ENCODE assay signal across 8 mouse cellular contexts in the genomic region with DNA sequence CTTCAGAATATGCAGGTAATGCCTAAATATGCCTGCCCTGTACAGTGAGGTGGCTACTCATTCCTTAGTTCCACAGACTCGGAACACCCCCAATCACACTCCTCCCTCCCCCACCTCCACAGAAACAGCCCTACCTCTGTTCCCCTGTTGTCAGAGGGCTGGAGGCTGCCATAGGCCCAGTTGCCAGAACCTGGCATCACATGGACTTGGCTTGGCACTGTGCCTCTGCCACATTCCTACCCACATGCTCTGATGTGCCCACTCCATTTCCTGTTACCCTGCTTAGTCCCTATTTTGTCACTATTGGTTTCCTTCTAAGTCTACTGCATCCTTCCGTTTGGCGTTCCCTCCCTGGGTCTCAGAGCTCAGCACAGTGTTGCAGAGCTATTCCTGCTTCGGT. TPM values are rescaled to one million over a fixed set of nuclear protein-coding genes. Genes with fewer than 3 reads are reported as not detected.
DNase-seq lines count a peak whose midpoint lies in the region; ATAC-seq lines count a peak whose summit lies in the region.
"Had no signal": no experiment of that assay in that cellular context is flagged by ENCODE, and none has a peak within 500 bp of the region (broad histone marks: within the 10 kb centered on the region; RNA-seq: fewer than 3 reads in every experiment).

No protein-coding gene starts in this region.

- H3K9ac ChIP-seq in hindbrain, embryonic 15.5 days, result no peak overlapping the region
- H3K9ac ChIP-seq in lung, embryonic 15.5 days, result no peak overlapping the region
- no peak overlapping the region for H3K9ac ChIP-seq in liver, embryonic 11.5 days (ENCODE audit: low read depth, low read length)
- H3K9ac ChIP-seq in intestine, embryonic 16.5 days (ENCODE audit: low read depth, low read length), result no peak overlapping the region

- H3K36me3 ChIP-seq in hindbrain, embryonic 15.5 days, result no peaks in the 10 kb centered on the region
- peaks cover 65% of the 10 kb centered on the region for H3K36me3 ChIP-seq in hindbrain, embryonic 10.5 days
- peaks cover 40% of the 10 kb centered on the region for H3K36me3 ChIP-seq in lung, embryonic 15.5 days
- H3K36me3 ChIP-seq in liver, embryonic 11.5 days (ENCODE audit: control insufficient read depth, insufficient read depth, low read length), result no peaks in the 10 kb centered on the region; the same call in 1 of the 2 replicates
- H3K36me3 ChIP-seq in intestine, embryonic 16.5 days (ENCODE audit: control insufficient read depth, insufficient read depth, low read length), result peaks cover 3% of the 10 kb centered on the region; the same call in 1 of the 2 replicates

- 0 out of 2 replicates have a peak overlapping the region, but pooled peaks have one; percentile 15 for H3K27ac ChIP-seq in hindbrain, embryonic 15.5 days (replicated peaks)
- no peak overlapping the region for H3K27ac ChIP-seq in hindbrain, embryonic 10.5 days
- H3K27ac ChIP-seq in lung, embryonic 15.5 days, result peak overlapping the region; percentile 6; the same call in 1 of the 2 replicates
- no peak overlapping the region for H3K27ac ChIP-seq in liver, embryonic 11.5 days (ENCODE audit: low read depth, low read length)
- no peak overlapping the region for H3K27ac ChIP-seq in intestine, embryonic 16.5 days (ENCODE audit: low read length)

- H3K4me2 ChIP-seq in hindbrain, embryonic 15.5 days, result no peak overlapping the region
- H3K4me2 ChIP-seq in lung, embryonic 15.5 days, result no peak overlapping the region
- no peak overlapping the region for H3K4me2 ChIP-seq in liver, embryonic 11.5 days
- no peak overlapping the region for H3K4me2 ChIP-seq in intestine, embryonic 16.5 days (ENCODE audit: low read depth, low read length)

- H3K4me3 ChIP-seq in hindbrain, embryonic 15.5 days, result no peak overlapping the region
- H3K4me3 ChIP-seq in hindbrain, embryonic 10.5 days, result no peak overlapping the region
- no peak overlapping the region for H3K4me3 ChIP-seq in lung, embryonic 15.5 days
- no peak overlapping the region for H3K4me3 ChIP-seq in liver, embryonic 11.5 days (ENCODE audit: low read depth, low read length)
- no peak overlapping the region for H3K4me3 ChIP-seq in intestine, embryonic 16.5 days (ENCODE audit: low read length)
- H3K4me3 ChIP-seq: erythroblast, embryonic 14.5 days had no signal

- ATAC-seq in hindbrain, embryonic 15.5 days (ENCODE audit: low FRiP score, low read depth), result peak; percentile 19; the same call in 1 of the 2 replicates
- ATAC-seq in lung, embryonic 15.5 days (ENCODE audit: borderline replicate concordance, extremely low read depth, low FRiP score, low TSS enrichment), result no peak
- no peak for ATAC-seq in liver, embryonic 11.5 days (replicated peaks; ENCODE audit: low FRiP score)
- ATAC-seq in intestine, embryonic 16.5 days, result no peak

- peaks cover 14% of the 10 kb centered on the region for H3K4me1 ChIP-seq in hindbrain, embryonic 15.5 days (replicated peaks)
- H3K4me1 ChIP-seq in hindbrain, embryonic 10.5 days (replicated peaks), result no peaks in the 10 kb centered on the region
- peaks cover 16% of the 10 kb centered on the region for H3K4me1 ChIP-seq in lung, embryonic 15.5 days
- no peaks in the 10 kb centered on the region for H3K4me1 ChIP-seq in liver, embryonic 11.5 days (replicated peaks; ENCODE audit: control insufficient read depth, insufficient read depth, low read length)
- no peaks in the 10 kb centered on the region for H3K4me1 ChIP-seq in intestine, embryonic 16.5 days (ENCODE audit: control insufficient read depth, insufficient read depth, low read length)

- H3K9me3 ChIP-seq in hindbrain, embryonic 15.5 days, result no peaks in the 10 kb centered on the region
- no peaks in the 10 kb centered on the region for H3K9me3 ChIP-seq in hindbrain, embryonic 10.5 days
- no peaks in the 10 kb centered on the region for H3K9me3 ChIP-seq in lung, embryonic 15.5 days
- H3K9me3 ChIP-seq in liver, embryonic 11.5 days (ENCODE audit: control insufficient read depth, low read length), result no peaks in the 10 kb centered on the region
- H3K9me3 ChIP-seq in intestine, embryonic 16.5 days (ENCODE audit: control insufficient read depth, low read length), result no peaks in the 10 kb centered on the region

- H3K27me3 ChIP-seq in hindbrain, embryonic 15.5 days, result no peaks in the 10 kb centered on the region
- no peaks in the 10 kb centered on the region for H3K27me3 ChIP-seq in hindbrain, embryonic 10.5 days (ENCODE audit: insufficient read depth, poor library complexity, severe bottlenecking)
- no peaks in the 10 kb centered on the region for H3K27me3 ChIP-seq in lung, embryonic 15.5 days
- no peaks in the 10 kb centered on the region for H3K27me3 ChIP-seq in liver, embryonic 11.5 days (replicated peaks; ENCODE audit: control insufficient read depth, insufficient read depth, low read length)
- no peaks in the 10 kb centered on the region for H3K27me3 ChIP-seq in intestine, embryonic 16.5 days (replicated peaks; ENCODE audit: control insufficient read depth, insufficient read depth, low read length)

- no peak for DNase-seq in hindbrain, embryonic 10.5 days (ENCODE audit: low spot score)
- DNase-seq in cerebellum, adult 11 months, result peak; percentile 77
- DNase-seq in cerebellum, postnatal 25 days, result peak; percentile 80 to 85
- DNase-seq in liver, embryonic 11.5 days (ENCODE audit: low spot score), result no peak

- 86% methylated on average over 4 of the region's 4 CpGs for WGBS in hindbrain, embryonic 15.5 days
- 90% methylated on average over 4 of the region's 4 CpGs for WGBS in hindbrain, embryonic 10.5 days
- 83% methylated on average over 4 of the region's 4 CpGs for WGBS in lung, embryonic 15.5 days
- WGBS in liver, embryonic 11.5 days, result 87% methylated on average over 4 of the region's 4 CpGs
- 91% methylated on average over 4 of the region's 4 CpGs for WGBS in intestine, embryonic 16.5 days

RNA-seq across cellular contexts. Expression of gene Actr10, which starts 55.8 kb away (rescaled TPM):
- polyA plus RNA-seq in hindbrain, embryonic 15.5 days (2015; fragmentation: Nextera tagmentation; extraction: Ambion mirVana), result 174 and 180 TPM in 2 replicates
- polyA plus RNA-seq in hindbrain, embryonic 10.5 days (2016; fragmentation: Nextera tagmentation; extraction: Ambion mirVana), result 210 and 229 TPM in 2 replicates
- polyA plus RNA-seq in lung, embryonic 15.5 days (2015; fragmentation: Nextera tagmentation; extraction: Ambion mirVana), result 232 and 240 TPM in 2 replicates
- polyA plus RNA-seq in liver, embryonic 11.5 days (2014; fragmentation: Nextera tagmentation; extraction: Ambion mirVana), result 197 and 201 TPM in 2 replicates
- 205 and 213 TPM in 2 replicates for polyA plus RNA-seq in intestine, embryonic 16.5 days (2015; fragmentation: Nextera tagmentation; extraction: Ambion mirVana)

RNA-seq across cellular contexts. Expression of gene Frmd6, which starts 56.5 kb away (rescaled TPM):
- polyA plus RNA-seq in hindbrain, embryonic 15.5 days (2015; fragmentation: Nextera tagmentation; extraction: Ambion mirVana), result 8.9 and 9.3 TPM in 2 replicates
- polyA plus RNA-seq in hindbrain, embryonic 10.5 days (2016; fragmentation: Nextera tagmentation; extraction: Ambion mirVana), result 16.8 and 19.5 TPM in 2 replicates
- polyA plus RNA-seq in lung, embryonic 15.5 days (2015; fragmentation: Nextera tagmentation; extraction: Ambion mirVana), result 33.5 and 34.9 TPM in 2 replicates
- 9.7 and 9.9 TPM in 2 replicates for polyA plus RNA-seq in liver, embryonic 11.5 days (2014; fragmentation: Nextera tagmentation; extraction: Ambion mirVana)
- 11.1 and 11.2 TPM in 2 replicates for polyA plus RNA-seq in intestine, embryonic 16.5 days (2015; fragmentation: Nextera tagmentation; extraction: Ambion mirVana)

Comparison
In these comparisons a context has a peak if more than half of its experiments do, and no peak if none do; other contexts are left out.
1. H3K27ac ChIP-seq: peak in hindbrain, embryonic 15.5 days (single experiment) and lung, embryonic 15.5 days (single experiment); none in hindbrain, embryonic 10.5 days (single experiment), liver, embryonic 11.5 days (single experiment) and intestine, embryonic 16.5 days (single experiment).
2. DNase-seq: peak in cerebellum, adult 11 months (single experiment) and cerebellum, postnatal 25 days (2 of 2); none in hindbrain, embryonic 10.5 days (single experiment) and liver, embryonic 11.5 days (single experiment).